Mouse (Mus musculus) cortical plate, adult 2 months (tissue): Measurements from ENCODE around the gene Tenm4.

Source experiments
- CTCF ChIP-seq: fragments of 200-500 bp; IDR thresholded peaks from 2 replicates; pipeline ENCODE4 v1.5.1; 2011; ENCODE audit warnings: mild to moderate bottlenecking, control low read depth, low read length; ENCODE audit not compliant: insufficient read depth; ENCODE audit errors: extremely low read depth
- POLR2A ChIP-seq: fragments of 200-500 bp; IDR thresholded peaks from 2 replicates; pipeline ENCODE4 v1.6.1; 2011; ENCODE audit warnings: mild to moderate bottlenecking, low read length, control low read depth; ENCODE audit not compliant: insufficient read depth; ENCODE audit errors: extremely low read depth

DNA sequence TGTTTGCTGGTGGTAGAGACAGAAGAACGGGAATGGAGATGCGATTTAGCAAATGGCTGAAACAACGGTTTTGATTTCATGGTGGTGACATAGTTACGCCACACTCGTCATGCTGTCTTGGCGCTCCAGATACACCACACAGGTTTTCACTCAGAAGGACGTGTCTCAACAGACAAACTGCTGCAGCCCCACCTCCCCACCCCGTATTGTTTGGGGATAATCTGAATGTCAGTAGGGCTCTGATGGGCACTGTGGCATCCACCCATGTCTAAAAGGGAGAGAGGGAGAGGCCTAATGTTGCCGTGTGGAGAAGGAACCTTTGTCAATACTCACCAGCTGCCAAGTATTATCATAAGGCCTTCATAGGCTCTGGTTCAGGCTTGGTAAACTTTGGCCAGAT, 14.4 kb downstream of the Tenm4 start:
- TF ChIP-seq CTCF = no peak
- TF ChIP-seq POLR2A = no peak
